Mouse (Mus musculus) cortical plate, adult 2 months (tissue): ENCODE results near the gene Nckap5.

Experiments used
- CTCF ChIP-seq: fragments of 200-500 bp; IDR thresholded peaks from 2 replicates; pipeline ENCODE4 v1.5.1; 2011; ENCODE audit warnings: mild to moderate bottlenecking, control low read depth, low read length; ENCODE audit not compliant: insufficient read depth; ENCODE audit errors: extremely low read depth
- POLR2A ChIP-seq: fragments of 200-500 bp; IDR thresholded peaks from 2 replicates; pipeline ENCODE4 v1.6.1; 2011; ENCODE audit warnings: mild to moderate bottlenecking, low read length, control low read depth; ENCODE audit not compliant: insufficient read depth; ENCODE audit errors: extremely low read depth

GRCm38 (mm10) chr1:125967671-125968070 lies 862.9 kb downstream of the Nckap5 start:
- no peak for TF ChIP-seq POLR2A
- TF ChIP-seq CTCF, result no peak
